Mouse (Mus musculus): ENCODE data around the gene Trmt112. TPM values are rescaled to one million over a fixed set of nuclear protein-coding genes. Genes with fewer than 3 reads are reported as not detected.
A peak's percentile ranks its signal among the peaks of the same experiment; 100 is the strongest.

The Trmt112 gene
- total RNA-seq, 1 experiment = 105 TPM

GRCm38 (mm10) chr19:6911101-6912074 is 1.9 kb downstream of the Trmt112 start:
- no peak for TF ChIP-seq CHD2 (IDR thresholded peaks at IDR 0.05; ENCODE audit: low read depth, low read length)
- no peak for TF ChIP-seq ZNF384 (IDR thresholded peaks at IDR 0.05; ENCODE audit: low read depth, low read length)
- TF ChIP-seq ZC3H11A (IDR thresholded peaks at IDR 0.05; ENCODE audit: borderline replicate concordance, low read depth, low read length) = no peak
- DNase-seq (ENCODE audit: low read depth, low spot score) = no peak
- peaks cover 0 to 4% of the 10 kb centered on the region in 2 experiments; a peak in 2 of 4 replicates for H3K4me1 ChIP-seq (ENCODE audit: control insufficient read depth in 2 of 2, insufficient read depth in 2 of 2, low read length in 2 of 2, poor library complexity in 1 of 2)
- peak overlapping the region; percentile 2 to 21; a peak in 1 of 4 replicates for H3K4me3 ChIP-seq (ENCODE audit: insufficient read depth in 1 of 2, low read depth in 1 of 2, low read length in 2 of 2, poor library complexity in 1 of 2, severe bottlenecking in 1 of 2)
- H3K9me3 ChIP-seq (ENCODE audit: control insufficient read depth, insufficient read depth, low read depth, low read length) = no peaks in the 10 kb centered on the region
- in situ Hi-C loops (cut with MboI; ENCODE audit: low sequenced_read_pairs in 2 of 2, unreplicated experiment in 2 of 2) = no loop called here
- peak overlapping the region; percentile 40; the same call in 1 of the 2 replicates for H3K9ac ChIP-seq (ENCODE audit: insufficient read depth, low read depth, low read length, poor library complexity, severe bottlenecking)
- peaks cover 32% of the 10 kb centered on the region for H3K36me3 ChIP-seq (ENCODE audit: control insufficient read depth, insufficient read depth, low read length, poor library complexity, severe bottlenecking)
- H3K27ac ChIP-seq (ENCODE audit: insufficient read depth, low read depth, low read length, poor library complexity, severe bottlenecking) = no peak overlapping the region; the same call in 1 of the 2 replicates

GRCm38 (mm10) chr19:6912205-6912970 is 2.9 kb downstream of the Trmt112 start:
- TF ChIP-seq MAFK (IDR thresholded peaks at IDR 0.05; ENCODE audit: insufficient read depth, low read depth, low read length) (no peak), ZC3H11A (IDR thresholded peaks at IDR 0.05; ENCODE audit: borderline replicate concordance, low read depth, low read length) (no peak), ZNF384 (IDR thresholded peaks at IDR 0.05; ENCODE audit: low read depth, low read length) (no peak), CHD2 (IDR thresholded peaks at IDR 0.05; ENCODE audit: low read depth, low read length) (no peak), HCFC1 (IDR thresholded peaks at IDR 0.05; ENCODE audit: borderline replicate concordance, insufficient read depth, low read length) (no peak)
- no peaks in the 10 kb centered on the region for H3K9me3 ChIP-seq (ENCODE audit: control insufficient read depth, insufficient read depth, low read depth, low read length)
- DNase-seq (ENCODE audit: low read depth, low spot score) = no peak
- no peak overlapping the region for H3K27ac ChIP-seq (ENCODE audit: insufficient read depth, low read depth, low read length, poor library complexity, severe bottlenecking)
- H3K4me1 ChIP-seq (ENCODE audit: control insufficient read depth in 2 of 2, insufficient read depth in 2 of 2, low read length in 2 of 2, poor library complexity in 1 of 2) = peaks cover 0 to 4% of the 10 kb centered on the region in 2 experiments; a peak in 2 of 4 replicates
- peaks cover 23% of the 10 kb centered on the region for H3K36me3 ChIP-seq (ENCODE audit: control insufficient read depth, insufficient read depth, low read length, poor library complexity, severe bottlenecking)
- no peak overlapping the region for H3K4me3 ChIP-seq (ENCODE audit: insufficient read depth in 1 of 2, low read depth in 1 of 2, low read length in 2 of 2, poor library complexity in 1 of 2, severe bottlenecking in 1 of 2)
- in situ Hi-C loops (cut with MboI; ENCODE audit: low sequenced_read_pairs in 2 of 2, unreplicated experiment in 2 of 2) = no loop called here
- no peak overlapping the region for H3K9ac ChIP-seq (ENCODE audit: insufficient read depth, low read depth, low read length, poor library complexity, severe bottlenecking)

DNA sequence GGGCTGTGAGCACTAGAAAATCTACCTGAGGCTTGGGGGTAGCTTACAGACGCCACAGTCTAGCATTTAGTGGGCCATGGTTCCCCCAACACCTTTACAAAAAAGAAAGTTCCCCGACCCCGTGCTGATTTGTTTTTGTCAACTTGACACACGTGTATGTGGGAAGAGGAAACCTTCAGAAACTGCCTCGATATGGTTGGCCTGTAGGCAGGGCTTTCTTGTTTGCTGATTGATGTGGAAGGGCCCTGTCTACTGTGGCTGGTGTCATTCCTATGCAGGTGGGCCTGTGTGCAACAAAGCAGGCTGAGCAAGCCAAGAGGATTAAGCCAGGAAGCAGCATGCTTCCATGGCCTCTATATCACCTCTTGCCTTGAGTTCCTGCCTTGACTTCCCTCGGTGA is 3.5 kb downstream of the Trmt112 start:
- Histone ChIP-seq H3K4me3 (ENCODE audit: insufficient read depth in 1 of 2, low read depth in 1 of 2, low read length in 2 of 2, poor library complexity in 1 of 2, severe bottlenecking in 1 of 2) (no peak overlapping the region), H3K4me1 (ENCODE audit: control insufficient read depth in 2 of 2, insufficient read depth in 2 of 2, low read length in 2 of 2, poor library complexity in 1 of 2) (peaks cover 0 to 4% of the 10 kb centered on the region in 2 experiments; a peak in 2 of 4 replicates), H3K27ac (ENCODE audit: insufficient read depth, low read depth, low read length, poor library complexity, severe bottlenecking) (no peak overlapping the region), H3K9ac (ENCODE audit: insufficient read depth, low read depth, low read length, poor library complexity, severe bottlenecking) (no peak overlapping the region), H3K9me3 (ENCODE audit: control insufficient read depth, insufficient read depth, low read depth, low read length) (no peaks in the 10 kb centered on the region), H3K36me3 (ENCODE audit: control insufficient read depth, insufficient read depth, low read length, poor library complexity, severe bottlenecking) (peaks cover 23% of the 10 kb centered on the region)
- no peak for DNase-seq (ENCODE audit: low read depth, low spot score)
- in situ Hi-C loops (cut with MboI; ENCODE audit: low sequenced_read_pairs in 2 of 2, unreplicated experiment in 2 of 2) = no loop called here
- TF ChIP-seq ZNF384 (IDR thresholded peaks at IDR 0.05; ENCODE audit: low read depth, low read length) = no peak
- TF ChIP-seq MAFK (IDR thresholded peaks at IDR 0.05; ENCODE audit: insufficient read depth, low read depth, low read length) = no peak
- TF ChIP-seq ZC3H11A (IDR thresholded peaks at IDR 0.05; ENCODE audit: borderline replicate concordance, low read depth, low read length) = no peak
- no peak for TF ChIP-seq HCFC1 (IDR thresholded peaks at IDR 0.05; ENCODE audit: borderline replicate concordance, insufficient read depth, low read length)
- no peak for TF ChIP-seq CHD2 (IDR thresholded peaks at IDR 0.05; ENCODE audit: low read depth, low read length)

DNA sequence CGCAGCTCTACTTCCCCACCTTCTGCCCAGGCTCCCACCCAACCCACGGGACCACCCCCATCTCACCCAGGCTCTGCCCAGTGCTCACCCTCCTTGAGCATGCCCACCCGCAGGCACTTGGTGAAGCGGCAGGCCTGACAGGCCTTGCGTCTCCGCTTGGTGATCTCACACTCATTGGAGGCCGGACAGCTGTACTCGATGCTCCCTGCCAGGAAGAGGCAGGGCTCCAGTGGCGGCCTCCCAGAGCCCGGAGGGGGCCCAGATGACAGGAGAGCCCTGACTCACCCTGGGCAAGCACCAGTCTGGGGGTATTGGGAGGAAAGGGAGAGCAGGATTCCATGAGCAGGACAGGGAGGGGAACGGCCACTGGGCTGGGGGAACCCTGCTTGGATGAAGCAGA is 4.5 kb downstream of the Trmt112 start:
- DNase-seq (ENCODE audit: low read depth, low spot score) = no peak
- in situ Hi-C loops (cut with MboI; ENCODE audit: low sequenced_read_pairs in 2 of 2, unreplicated experiment in 2 of 2) = no loop called here
- peak overlapping the region; percentile 39; the same call in 1 of the 2 replicates for H3K9ac ChIP-seq (ENCODE audit: insufficient read depth, low read depth, low read length, poor library complexity, severe bottlenecking)
- H3K27ac ChIP-seq (ENCODE audit: insufficient read depth, low read depth, low read length, poor library complexity, severe bottlenecking) = no peak overlapping the region
- H3K36me3 ChIP-seq (ENCODE audit: control insufficient read depth, insufficient read depth, low read length, poor library complexity, severe bottlenecking) = peaks cover 23% of the 10 kb centered on the region
- no peak for TF ChIP-seq ZNF384 (IDR thresholded peaks at IDR 0.05; ENCODE audit: low read depth, low read length)
- no peak for TF ChIP-seq MAFK (IDR thresholded peaks at IDR 0.05; ENCODE audit: insufficient read depth, low read depth, low read length)
- TF ChIP-seq ZC3H11A (IDR thresholded peaks at IDR 0.05; ENCODE audit: borderline replicate concordance, low read depth, low read length) = no peak
- TF ChIP-seq HCFC1 (IDR thresholded peaks at IDR 0.05; ENCODE audit: borderline replicate concordance, insufficient read depth, low read length) = no peak
- TF ChIP-seq CHD2 (IDR thresholded peaks at IDR 0.05; ENCODE audit: low read depth, low read length) = no peak
- H3K4me3 ChIP-seq (ENCODE audit: insufficient read depth in 1 of 2, low read depth in 1 of 2, low read length in 2 of 2, poor library complexity in 1 of 2, severe bottlenecking in 1 of 2) = peak overlapping the region; percentile 42 to 50
- H3K9me3 ChIP-seq (ENCODE audit: control insufficient read depth, insufficient read depth, low read depth, low read length) = no peaks in the 10 kb centered on the region
- H3K4me1 ChIP-seq (ENCODE audit: control insufficient read depth in 2 of 2, insufficient read depth in 2 of 2, low read length in 2 of 2, poor library complexity in 1 of 2) = peaks cover 0 to 2% of the 10 kb centered on the region in 2 experiments; a peak in 2 of 4 replicates
